Mouse (Mus musculus): ENCODE data around the gene Cenpe. TPM values are rescaled to one million over a fixed set of nuclear protein-coding genes. Genes with fewer than 3 reads are reported as not detected.

Gene Cenpe
- polyA plus RNA-seq, 1 experiment from 2014 or later = 20.7 TPM

- Histone ChIP-seq H3K9ac (no peak overlapping the region), H3K4me2 (no peak overlapping the region), H3K27me3 (no peaks in the 10 kb centered on the region), H3K27ac (no peak overlapping the region), H3K36me3 (peaks cover 86% of the 10 kb centered on the region), H3K4me3 (replicated peaks) (no peak overlapping the region), H3K4me1 (replicated peaks) (no peaks in the 10 kb centered on the region), H3K9me3 (replicated peaks) (no peaks in the 10 kb centered on the region)
- WGBS (ENCODE audit: insufficient replicate concordance) = 77% methylated on average over 6 of the region's 6 CpGs
- ATAC-seq (ENCODE audit: low read depth) (peak; percentile 76), DNase-seq (no peak)
Measured at GRCm38 (mm10) chr3:135249104-135249503, 36.8 kb downstream of the Cenpe start.

GRCm38 (mm10) chr3:135251825-135252224 lies 39.5 kb downstream of the Cenpe start:
- no peaks in the 10 kb centered on the region for H3K27me3 ChIP-seq
- 90% methylated on average over 6 of the region's 6 CpGs for WGBS (ENCODE audit: insufficient replicate concordance)
- DNase-seq (no peak), ATAC-seq (ENCODE audit: low read depth) (no peak)
- peaks cover 80% of the 10 kb centered on the region for H3K36me3 ChIP-seq
- H3K9ac ChIP-seq = no peak overlapping the region
- H3K4me1 ChIP-seq (replicated peaks) = no peaks in the 10 kb centered on the region
- no peak overlapping the region for H3K4me3 ChIP-seq (replicated peaks)
- no peak overlapping the region for H3K4me2 ChIP-seq
- H3K9me3 ChIP-seq (replicated peaks) = no peaks in the 10 kb centered on the region
- no peak overlapping the region for H3K27ac ChIP-seq

GRCm38 (mm10) chr3:135254784-135255183 lies 42.4 kb downstream of the Cenpe start:
- ATAC-seq (ENCODE audit: low read depth) (no peak), DNase-seq (no peak)
- H3K36me3 ChIP-seq = peaks cover 80% of the 10 kb centered on the region
- H3K9me3 ChIP-seq (replicated peaks) = no peaks in the 10 kb centered on the region
- no peak overlapping the region for H3K9ac ChIP-seq
- no peak overlapping the region for H3K27ac ChIP-seq
- H3K4me1 ChIP-seq (replicated peaks) = no peaks in the 10 kb centered on the region
- no peaks in the 10 kb centered on the region for H3K27me3 ChIP-seq
- H3K4me3 ChIP-seq (replicated peaks) = no peak overlapping the region
- no peak overlapping the region for H3K4me2 ChIP-seq

- H3K4me2 ChIP-seq = no peak overlapping the region
- DNase-seq = no peak
- H3K4me1 ChIP-seq (replicated peaks) = no peaks in the 10 kb centered on the region
- no peak overlapping the region for H3K4me3 ChIP-seq (replicated peaks)
- H3K9ac ChIP-seq = no peak overlapping the region
- WGBS (ENCODE audit: insufficient replicate concordance) = 91% methylated on average over 10 of the region's 10 CpGs
- H3K36me3 ChIP-seq = peaks cover 88% of the 10 kb centered on the region
- H3K27ac ChIP-seq = no peak overlapping the region
- H3K27me3 ChIP-seq = no peaks in the 10 kb centered on the region
- no peaks in the 10 kb centered on the region for H3K9me3 ChIP-seq (replicated peaks)
- no peak for ATAC-seq (ENCODE audit: low read depth)
Measured at GRCm38 (mm10) chr3:135258919-135259318, 46.6 kb downstream of the Cenpe start.

- H3K36me3 ChIP-seq = peaks cover 95% of the 10 kb centered on the region
- H3K9me3 ChIP-seq (replicated peaks) = no peaks in the 10 kb centered on the region
- no peak overlapping the region for H3K4me3 ChIP-seq (replicated peaks)
- no peak overlapping the region for H3K4me2 ChIP-seq
- no peaks in the 10 kb centered on the region for H3K4me1 ChIP-seq (replicated peaks)
- H3K27me3 ChIP-seq = no peaks in the 10 kb centered on the region
- no peak for DNase-seq
- 94% methylated on average over 7 of the region's 7 CpGs for WGBS (ENCODE audit: insufficient replicate concordance)
- no peak overlapping the region for H3K9ac ChIP-seq
- ATAC-seq (ENCODE audit: low read depth) = no peak
- H3K27ac ChIP-seq = no peak overlapping the region
Measured at GRCm38 (mm10) chr3:135260233-135260632, 47.9 kb downstream of the Cenpe start.

- 84% methylated on average over 5 of the region's 5 CpGs for WGBS (ENCODE audit: insufficient replicate concordance)
- no peak overlapping the region for H3K9ac ChIP-seq
- H3K4me1 ChIP-seq (replicated peaks) = no peaks in the 10 kb centered on the region
- DNase-seq (no peak), ATAC-seq (ENCODE audit: low read depth) (no peak)
- no peaks in the 10 kb centered on the region for H3K9me3 ChIP-seq (replicated peaks)
- H3K27me3 ChIP-seq = no peaks in the 10 kb centered on the region
- peaks cover 94% of the 10 kb centered on the region for H3K36me3 ChIP-seq
- no peak overlapping the region for H3K4me3 ChIP-seq (replicated peaks)
- H3K27ac ChIP-seq = no peak overlapping the region
- H3K4me2 ChIP-seq = no peak overlapping the region
Measured at GRCm38 (mm10) chr3:135268616-135269015, 56.3 kb downstream of the Cenpe start.

GRCm38 (mm10) chr3:135269391-135269990 lies 57.2 kb downstream of the Cenpe start:
- H3K36me3 ChIP-seq = peaks cover 88% of the 10 kb centered on the region
- H3K9me3 ChIP-seq (replicated peaks) = no peaks in the 10 kb centered on the region
- no peak overlapping the region for H3K4me2 ChIP-seq
- H3K4me3 ChIP-seq (replicated peaks) = no peak overlapping the region
- no peak overlapping the region for H3K9ac ChIP-seq
- H3K4me1 ChIP-seq (replicated peaks) = no peaks in the 10 kb centered on the region
- no peak for DNase-seq
- 86% methylated on average over 10 of the region's 10 CpGs for WGBS (ENCODE audit: insufficient replicate concordance)
- ATAC-seq (ENCODE audit: low read depth) = peak; percentile 61
- no peak overlapping the region for H3K27ac ChIP-seq
- no peaks in the 10 kb centered on the region for H3K27me3 ChIP-seq

GRCm38 (mm10) chr3:135272627-135273026 lies 60.3 kb downstream of the Cenpe start:
- no peak for DNase-seq
- WGBS (ENCODE audit: insufficient replicate concordance) = 86% methylated on average over 12 of the region's 12 CpGs
- ATAC-seq (ENCODE audit: low read depth) = no peak
- H3K4me1 ChIP-seq (replicated peaks) = no peaks in the 10 kb centered on the region
- no peak overlapping the region for H3K4me2 ChIP-seq
- H3K4me3 ChIP-seq (replicated peaks) = no peak overlapping the region
- H3K27me3 ChIP-seq = no peaks in the 10 kb centered on the region
- no peak overlapping the region for H3K27ac ChIP-seq
- H3K9ac ChIP-seq = no peak overlapping the region
- H3K36me3 ChIP-seq = peaks cover 64% of the 10 kb centered on the region
- H3K9me3 ChIP-seq (replicated peaks) = no peaks in the 10 kb centered on the region

- H3K4me2 ChIP-seq = no peak overlapping the region
- H3K4me3 ChIP-seq (replicated peaks) = no peak overlapping the region
- H3K9me3 ChIP-seq (replicated peaks) = no peaks in the 10 kb centered on the region
- WGBS (ENCODE audit: insufficient replicate concordance) = 89% methylated on average over 13 of the region's 13 CpGs
- peaks cover 60% of the 10 kb centered on the region for H3K36me3 ChIP-seq
- ATAC-seq (ENCODE audit: low read depth) (no peak), DNase-seq (no peak)
- H3K9ac ChIP-seq = no peak overlapping the region
- H3K4me1 ChIP-seq (replicated peaks) = no peaks in the 10 kb centered on the region
- no peak overlapping the region for H3K27ac ChIP-seq
- H3K27me3 ChIP-seq = no peaks in the 10 kb centered on the region
Measured at GRCm38 (mm10) chr3:135273047-135273446, 60.7 kb downstream of the Cenpe start.

- Histone ChIP-seq H3K27ac (no peak overlapping the region), H3K4me3 (replicated peaks) (no peak overlapping the region), H3K4me2 (no peak overlapping the region), H3K36me3 (no peaks in the 10 kb centered on the region), H3K9me3 (replicated peaks) (no peaks in the 10 kb centered on the region), H3K4me1 (replicated peaks) (no peaks in the 10 kb centered on the region), H3K9ac (no peak overlapping the region), H3K27me3 (no peaks in the 10 kb centered on the region)
- ATAC-seq (ENCODE audit: low read depth) (no peak), DNase-seq (no peak)
- 57% methylated on average over 4 of the region's 4 CpGs for WGBS (ENCODE audit: insufficient replicate concordance)
Measured at GRCm38 (mm10) chr3:135280160-135280559, 67.8 kb downstream of the Cenpe start.

- DNase-seq = peak; percentile 24
- Histone ChIP-seq H3K4me1 (replicated peaks) (no peaks in the 10 kb centered on the region), H3K9me3 (replicated peaks) (no peaks in the 10 kb centered on the region), H3K27me3 (no peaks in the 10 kb centered on the region), H3K27ac (no peak within 1 kb of the TSS), H3K9ac (no peak within 1 kb of the TSS), H3K4me2 (peak within 1 kb of the TSS; percentile 21; the same call in 1 of the 2 replicates), H3K4me3 (replicated peaks) (no peak within 1 kb of the TSS), H3K36me3 (no peaks in the 10 kb centered on the region)
- 24% methylated on average over 14 of the region's 14 CpGs for WGBS (ENCODE audit: insufficient replicate concordance)
- ATAC-seq (ENCODE audit: low read depth) = peak; percentile 51; the same call in 1 of the 2 replicates
Measured at GRCm38 (mm10) chr3:135280669-135281415, 68.5 kb downstream of the Cenpe start, which contains the start of gene Bdh2. Bdh2 (plus strand) TSS chr3:135281221.

- no peaks in the 10 kb centered on the region for H3K27me3 ChIP-seq
- H3K27ac ChIP-seq = no peak overlapping the region
- no peak for ATAC-seq (ENCODE audit: low read depth)
- no peak for DNase-seq
- 64% methylated on average over 8 of the region's 8 CpGs for WGBS (ENCODE audit: insufficient replicate concordance)
- H3K4me3 ChIP-seq (replicated peaks) = no peak overlapping the region
- no peak overlapping the region for H3K9ac ChIP-seq
- H3K36me3 ChIP-seq = no peaks in the 10 kb centered on the region
- no peak overlapping the region for H3K4me2 ChIP-seq
- no peaks in the 10 kb centered on the region for H3K4me1 ChIP-seq (replicated peaks)
- H3K9me3 ChIP-seq (replicated peaks) = no peaks in the 10 kb centered on the region
Measured at GRCm38 (mm10) chr3:135281701-135282100, 69.4 kb downstream of the Cenpe start.

Measured in liver, embryonic 13.5 days (tissue).